Mouse (Mus musculus) spleen, adult 2 months (tissue): ENCODE data around the gene Ndc80. TPM values are rescaled to one million over a fixed set of nuclear protein-coding genes. Genes with fewer than 3 reads are reported as not detected.

Source experiments
- DNase-seq, 2 experiments: peaks; one replicate each; pipeline versions ENCODE4 v3.0.0 to v3.0.0-alpha.2; 2012 to 2021; ENCODE audit warnings: low spot score in 2 of 2, low read depth in 1 of 2
- H3K27ac ChIP-seq: fragments of 200-500 bp; 2 replicates; pipeline ENCODE4 v1.5.1; 2012; ENCODE audit warnings: low read length, inconsistent platforms; ENCODE audit not compliant: insufficient read depth
- H3K27me3 ChIP-seq: fragments of 200-500 bp; 2 replicates; pipeline ENCODE4 v1.6.1; 2012; ENCODE audit warnings: mild to moderate bottlenecking, moderate library complexity, low read length, inconsistent platforms; ENCODE audit not compliant: control insufficient read depth, insufficient read depth
- H3K36me3 ChIP-seq: fragments of 200-500 bp; 2 replicates; pipeline ENCODE4 v1.6.1; 2012; ENCODE audit warnings: mild to moderate bottlenecking, low read length, inconsistent platforms; ENCODE audit not compliant: control insufficient read depth, insufficient read depth
- H3K4me1 ChIP-seq: fragments of 200-500 bp; 2 replicates; pipeline ENCODE4 v1.6.1; 2011; ENCODE audit warnings: inconsistent platforms; ENCODE audit not compliant: control insufficient read depth, insufficient read depth, insufficient read length
- H3K4me3 ChIP-seq: fragments of 200-500 bp; 2 replicates; pipeline ENCODE4 v1.5.1; 2011; ENCODE audit warnings: mild to moderate bottlenecking, inconsistent platforms; ENCODE audit not compliant: insufficient read depth, insufficient read length; ENCODE audit errors: extremely low read depth
- CTCF ChIP-seq: fragments of 200-500 bp; IDR thresholded peaks from 2 replicates; pipeline ENCODE4 v1.5.1; 2011; ENCODE audit warnings: mild to moderate bottlenecking, inconsistent platforms; ENCODE audit not compliant: insufficient read depth, insufficient read length, insufficient replicate concordance; ENCODE audit errors: extremely low read depth
- POLR2A ChIP-seq: fragments of 200-500 bp; IDR thresholded peaks from 2 replicates; pipeline ENCODE4 v1.6.1; 2011; ENCODE audit warnings: low read depth, low read length, inconsistent platforms
- WGBS: fragments of 180-500 bp; shearing (Covaris S2); methylation state at CpG from one replicate; pipeline ENCODE4 v1.1.7; 2018; 5-methylcytosine and 5-hydroxymethylcytosine counted together
- polyA plus RNA-seq: library from polyadenylated mRNA; depleted of rRNA; stranded (reverse); fragments of >200 nt; gene quantifications from 2 replicates; pipeline ENCODE4 v1.2.3, GENCODE M21; 2012

The Ndc80 gene
- polyA plus RNA-seq, 1 experiment, result 0.48 TPM

GRCm38 (mm10) chr17:71479381-71479901 is 47.2 kb downstream of the Ndc80 start:
- Histone ChIP-seq H3K27ac (peak overlapping the region; percentile 57), H3K27me3 (no peaks in the 10 kb centered on the region), H3K36me3 (no peaks in the 10 kb centered on the region), H3K4me3 (no peak overlapping the region; the same call in 1 of the 2 replicates), H3K4me1 (peaks cover 12% of the 10 kb centered on the region; the same call in 1 of the 2 replicates)
- WGBS, result 14% methylated on average over 5 of the region's 5 CpGs
- TF ChIP-seq POLR2A (no peak), CTCF (no peak)
- peak; percentile 75 to 80 for DNase-seq

GRCm38 (mm10) chr17:71477481-71477880 is 49.2 kb downstream of the Ndc80 start:
- H3K36me3 ChIP-seq, result no peaks in the 10 kb centered on the region
- no peak for DNase-seq
- 96% methylated on average over 8 of the region's 8 CpGs for WGBS

GRCm38 (mm10) chr17:71476346-71477020 is 50.2 kb downstream of the Ndc80 start:
- WGBS, result 76% methylated on average over 7 of the region's 7 CpGs
- Histone ChIP-seq H3K27ac (no peak overlapping the region; the same call in 1 of the 2 replicates), H3K4me1 (peaks cover 12% of the 10 kb centered on the region), H3K27me3 (no peaks in the 10 kb centered on the region), H3K4me3 (no peak overlapping the region), H3K36me3 (no peaks in the 10 kb centered on the region)
- TF ChIP-seq CTCF (no peak), POLR2A (no peak)
- DNase-seq, result no peak

More at GRCm38 (mm10) chr17:71477481-71477880, 49.2 kb downstream of the Ndc80 start:
- H3K4me1 ChIP-seq, result peaks cover 11% of the 10 kb centered on the region; the same call in 1 of the 2 replicates
- H3K27me3 ChIP-seq, result no peaks in the 10 kb centered on the region
- no peak for TF ChIP-seq POLR2A
- TF ChIP-seq CTCF, result no peak
- no peak overlapping the region for H3K4me3 ChIP-seq
- H3K27ac ChIP-seq, result no peak overlapping the region

GRCm38 (mm10) chr17:71475705-71476089 is 51.0 kb downstream of the Ndc80 start:
- TF ChIP-seq CTCF, result no peak
- peak; percentile 31; the same call in 1 of the 2 replicates for TF ChIP-seq POLR2A
- Histone ChIP-seq H3K4me3 (peak overlapping the region; percentile 95), H3K27me3 (no peaks in the 10 kb centered on the region), H3K36me3 (no peaks in the 10 kb centered on the region), H3K4me1 (peaks cover 12% of the 10 kb centered on the region), H3K27ac (peak overlapping the region; percentile 92)
- WGBS, result 1% methylated on average over 31 of the region's 31 CpGs
- peak in 1 of 2 experiments; percentile 60 for DNase-seq

- DNase-seq, result peak; percentile 82 to 95
- WGBS, result under 1% methylated on average over 105 of the region's 109 CpGs
- TF ChIP-seq CTCF (no peak), POLR2A (no peak)
Measured at GRCm38 (mm10) chr17:71474762-71475704, 51.6 kb downstream of the Ndc80 start, which contains the start of gene Smchd1. Gene Smchd1 (minus strand): TSS chr17:71475343.

GRCm38 (mm10) chr17:71474128-71474527 is 52.5 kb downstream of the Ndc80 start:
- 14% methylated on average over 8 of the region's 8 CpGs for WGBS
- H3K4me3 ChIP-seq, result peak overlapping the region; percentile 95
- TF ChIP-seq POLR2A, result no peak
- no peak for TF ChIP-seq CTCF
- H3K36me3 ChIP-seq, result no peaks in the 10 kb centered on the region
- peak overlapping the region; percentile 88; the same call in 1 of the 2 replicates for H3K27ac ChIP-seq
- peaks cover 7% of the 10 kb centered on the region for H3K4me1 ChIP-seq
- DNase-seq, result no peak
- H3K27me3 ChIP-seq, result no peaks in the 10 kb centered on the region

More at GRCm38 (mm10) chr17:71474762-71475704, 51.6 kb downstream of the Ndc80 start, which contains the start of gene Smchd1:
- peak within 1 kb of the TSS; percentile 92 for H3K27ac ChIP-seq
- peak within 1 kb of the TSS; percentile 95 for H3K4me3 ChIP-seq
- H3K36me3 ChIP-seq, result no peaks in the 10 kb centered on the region
- no peaks in the 10 kb centered on the region for H3K27me3 ChIP-seq
- H3K4me1 ChIP-seq, result peaks cover 11% of the 10 kb centered on the region
